Mouse (Mus musculus): Measurements from ENCODE around the gene Rrad.
"Not testable (repeated sequence)": the region's sequence is repeated elsewhere in the genome, so short reads cannot be mapped to it uniquely, and the experiment has no call there.

Rrad gene

GRCm38 (mm10) chr8:104630981-104631663, at the start of gene Rrad:
Rrad (minus strand) TSS chr8:104631327.
- peak in 1 of 2 experiments; percentile 4 for DNase-seq

- DNase-seq, result no peak
These were observed 24.5 kb upstream of the Rrad start for GRCm38 (mm10) chr8:104655614-104656013.

- DNase-seq, result peak; percentile 62 to 83
These were observed 23.9 kb upstream of the Rrad start for GRCm38 (mm10) chr8:104654984-104655383.

- not testable (repeated sequence) for DNase-seq
These were observed 13.1 kb upstream of the Rrad start for GRCm38 (mm10) chr8:104644187-104644586.

- DNase-seq, result no peak
These were observed 11.2 kb upstream of the Rrad start for GRCm38 (mm10) chr8:104642324-104642654.

- DNase-seq, result peak; percentile 94
These were observed 10.5 kb upstream of the Rrad start, which contains the start of gene Ciao2b for GRCm38 (mm10) chr8:104641426-104642323. Ciao2b (minus strand) TSS chr8:104641965.

- no peak for DNase-seq
These were observed 9.8 kb upstream of the Rrad start for GRCm38 (mm10) chr8:104640831-104641370.

GRCm38 (mm10) chr8:104640241-104640640, 9.1 kb upstream of the Rrad start:
- peak in 1 of 2 experiments; percentile 2 for DNase-seq

GRCm38 (mm10) chr8:104638010-104638409, 6.9 kb upstream of the Rrad start:
- no peak for DNase-seq

GRCm38 (mm10) chr8:104635004-104635710, 4.0 kb upstream of the Rrad start:
- DNase-seq, result no peak

GRCm38 (mm10) chr8:104633156-104633744, 2.1 kb upstream of the Rrad start:
- peak in 1 of 2 experiments; percentile 3 for DNase-seq

GRCm38 (mm10) chr8:104632486-104632885, 1.4 kb upstream of the Rrad start:
- peak in 1 of 2 experiments; percentile 5 for DNase-seq

GRCm38 (mm10) chr8:104631975-104632374, 848 bp upstream of the Rrad start:
- DNase-seq, result peak in 1 of 2 experiments; percentile 5

- DNase-seq, result peak in 1 of 2 experiments; percentile 10
These were observed 553 bp downstream of the Rrad start for GRCm38 (mm10) chr8:104630574-104630973.

- no peak for DNase-seq
These were observed 1.0 kb downstream of the Rrad start for GRCm38 (mm10) chr8:104630111-104630479.

- DNase-seq, result peak; percentile 56 to 63
These were observed 1.6 kb downstream of the Rrad start for GRCm38 (mm10) chr8:104629306-104630110.

- DNase-seq, result peak in 1 of 2 experiments; percentile 3
These were observed 2.7 kb downstream of the Rrad start for GRCm38 (mm10) chr8:104628402-104628801.

GRCm38 (mm10) chr8:104627065-104627740, 3.9 kb downstream of the Rrad start:
- DNase-seq, result peak in 1 of 2 experiments; percentile 1

- DNase-seq, result no peak
These were observed 7.0 kb downstream of the Rrad start, which contains the start of gene Cdh16 for GRCm38 (mm10) chr8:104624161-104624560. Cdh16 (minus strand) TSS chr8:104624396.

- DNase-seq, result no peak
These were observed 10.4 kb downstream of the Rrad start for GRCm38 (mm10) chr8:104620765-104621164.

GRCm38 (mm10) chr8:104613119-104613518, 18.0 kb downstream of the Rrad start:
- no peak for DNase-seq

All from cerebellum, postnatal 25 days (tissue).